Mouse (Mus musculus) midbrain, embryonic 10.5 days (tissue): ENCODE data around the gene Eef2. TPM values are rescaled to one million over a fixed set of nuclear protein-coding genes. Genes with fewer than 3 reads are reported as not detected.
"Not testable (repeated sequence)": the region's sequence is repeated elsewhere in the genome, so short reads cannot be mapped to it uniquely, and the experiment has no call there.

Source experiments
- DNase-seq: peaks from one replicate; pipeline ENCODE4 v3.0.0-alpha.2; 2017; ENCODE audit warnings: low spot score
- H3K27ac ChIP-seq: fragments of 300-500 bp; sonication (generic); replicated peaks from 2 replicates; pipeline ENCODE4 v1.5.1; 2016; ENCODE audit warnings: mild to moderate bottlenecking
- H3K27me3 ChIP-seq: fragments of 300-500 bp; sonication (generic); 2 replicates; pipeline ENCODE4 v1.6.1; 2016; ENCODE audit warnings: low read depth, mild to moderate bottlenecking; ENCODE audit not compliant: poor library complexity, severe bottlenecking
- H3K36me3 ChIP-seq: fragments of 300-500 bp; sonication (generic); 2 replicates; pipeline ENCODE4 v1.6.1; 2016; ENCODE audit warnings: mild to moderate bottlenecking, moderate library complexity
- H3K4me1 ChIP-seq: fragments of 300-500 bp; sonication (generic); 2 replicates; pipeline ENCODE4 v1.6.1; 2016
- H3K4me3 ChIP-seq: fragments of 300-500 bp; sonication (generic); 2 replicates; pipeline ENCODE4 v1.5.1; 2016; ENCODE audit warnings: mild to moderate bottlenecking, moderate library complexity
- H3K9me3 ChIP-seq: fragments of 300-500 bp; sonication (generic); replicated peaks from 2 replicates; pipeline ENCODE4 v1.6.1; 2016; ENCODE audit warnings: mild to moderate bottlenecking
- WGBS: fragments of 180-500 bp; shearing (Covaris S2); methylation state at CpG from one replicate; pipeline ENCODE4 v1.1.7; 2016; 5-methylcytosine and 5-hydroxymethylcytosine counted together
- polyA plus RNA-seq: library from polyadenylated mRNA; unstranded; fragments of >200 nt; fragmentation: Nextera tagmentation; extraction: Ambion mirVana; gene quantifications from 2 replicates; pipeline ENCODE4 v1.2.1, GENCODE M21; 2016

Gene Eef2
- polyA plus RNA-seq, 1 experiment from 2014 or later, result 571 TPM

DNA sequence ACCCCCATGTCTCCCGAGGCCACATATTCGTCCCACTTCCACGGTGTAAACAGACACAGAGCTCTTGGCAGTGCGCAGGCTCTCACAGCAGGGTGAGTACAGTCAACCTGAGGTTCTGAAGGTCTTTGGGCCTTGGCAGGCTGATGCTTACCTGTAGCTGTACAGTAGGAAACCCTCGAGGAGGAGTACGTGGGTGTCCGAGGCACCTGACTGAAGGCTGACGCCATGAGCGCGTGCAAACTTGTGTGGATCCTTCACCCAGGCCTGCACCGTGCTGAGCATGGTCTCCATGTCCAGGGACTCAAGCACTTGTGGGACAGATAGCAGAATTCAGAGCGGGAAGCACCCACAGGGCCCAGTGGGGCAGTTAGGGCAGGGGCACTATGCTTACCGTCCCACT, 23.7 kb downstream of the Eef2 start:
- Histone ChIP-seq H3K27ac (no peak overlapping the region), H3K9me3 (no peaks in the 10 kb centered on the region), H3K36me3 (no peaks in the 10 kb centered on the region), H3K4me3 (no peak overlapping the region), H3K4me1 (peaks cover 4% of the 10 kb centered on the region; the same call in 1 of the 2 replicates), H3K27me3 (peaks cover 44% of the 10 kb centered on the region)
- DNase-seq, result no peak
- WGBS, result 87% methylated on average over 13 of the region's 13 CpGs

- Histone ChIP-seq H3K4me1 (peaks cover 4% of the 10 kb centered on the region; the same call in 1 of the 2 replicates), H3K4me3 (no peak overlapping the region), H3K36me3 (no peaks in the 10 kb centered on the region), H3K9me3 (no peaks in the 10 kb centered on the region), H3K27me3 (peaks cover 38% of the 10 kb centered on the region), H3K27ac (no peak overlapping the region)
- 81% methylated on average over 20 of the region's 20 CpGs for WGBS
- no peak for DNase-seq
Measured at GRCm38 (mm10) chr10:81200605-81201287, 24.3 kb downstream of the Eef2 start.

GRCm38 (mm10) chr10:81201807-81202758, 25.7 kb downstream of the Eef2 start, which contains the start of gene Nmrk2:
Gene Nmrk2 (minus strand): TSS chr10:81202051.
- Histone ChIP-seq H3K4me3 (no peak within 1 kb of the TSS), H3K27me3 (peaks cover 25% of the 10 kb centered on the region), H3K4me1 (peaks cover 4% of the 10 kb centered on the region; the same call in 1 of the 2 replicates), H3K36me3 (peaks cover 3% of the 10 kb centered on the region; the same call in 1 of the 2 replicates), H3K27ac (0 out of 2 replicates have a peak within 1 kb of the TSS, but pooled peaks have one; percentile 13), H3K9me3 (no peaks in the 10 kb centered on the region)
- 65% methylated on average over 13 of the region's 13 CpGs for WGBS
- DNase-seq, result no peak

DNA sequence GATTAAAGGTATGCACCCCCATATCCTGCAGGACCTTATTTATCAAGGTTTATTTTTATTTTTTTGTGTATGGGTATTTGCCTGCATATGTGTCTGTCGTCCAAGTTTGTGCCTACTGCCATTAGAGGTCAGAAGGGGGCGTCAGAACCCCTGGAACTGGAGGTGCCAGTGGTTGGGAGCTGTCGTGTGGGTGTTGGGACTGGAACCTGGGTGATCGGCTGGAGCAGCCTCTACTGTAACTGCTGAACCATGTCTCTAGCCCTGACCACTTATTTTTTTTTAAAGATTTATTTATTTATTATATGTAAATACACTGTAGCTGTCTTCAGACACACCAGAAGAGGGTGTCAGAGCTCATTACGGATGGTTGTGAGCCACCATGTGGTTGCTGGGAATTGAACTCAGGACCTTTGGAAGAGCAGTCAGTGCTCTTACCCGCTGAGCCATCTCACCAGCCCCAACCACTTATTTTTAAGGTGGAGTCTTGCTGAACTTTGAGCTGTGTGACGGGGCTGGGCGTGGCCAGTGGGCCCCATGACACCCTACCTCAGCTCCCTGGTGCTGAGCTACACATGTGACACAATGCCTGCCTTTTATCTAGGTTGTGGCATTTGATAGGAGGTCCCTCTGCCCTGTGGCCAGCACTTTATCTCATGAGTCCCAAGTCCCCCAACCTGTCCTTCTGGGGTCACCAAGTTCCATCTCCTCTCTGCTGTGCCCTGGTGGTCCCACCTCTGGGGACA, 26.7 kb downstream of the Eef2 start:
- Histone ChIP-seq H3K4me1 (peaks cover 4% of the 10 kb centered on the region; the same call in 1 of the 2 replicates), H3K27ac (no peak overlapping the region), H3K36me3 (peaks cover 5% of the 10 kb centered on the region; the same call in 1 of the 2 replicates), H3K9me3 (no peaks in the 10 kb centered on the region), H3K4me3 (no peak overlapping the region), H3K27me3 (peaks cover 18% of the 10 kb centered on the region; the same call in 1 of the 2 replicates)
- WGBS, result 74% methylated on average over 8 of the region's 8 CpGs
- DNase-seq, result no peak

- Histone ChIP-seq H3K4me3 (no peak overlapping the region), H3K4me1 (peaks cover 4% of the 10 kb centered on the region; the same call in 1 of the 2 replicates), H3K27me3 (peaks cover 13% of the 10 kb centered on the region), H3K9me3 (no peaks in the 10 kb centered on the region), H3K27ac (no peak overlapping the region), H3K36me3 (peaks cover 9% of the 10 kb centered on the region; the same call in 1 of the 2 replicates)
- WGBS, result 72% methylated on average over 4 of the region's 4 CpGs
- no peak for DNase-seq
Measured at GRCm38 (mm10) chr10:81204137-81204536, 27.7 kb downstream of the Eef2 start.

DNA sequence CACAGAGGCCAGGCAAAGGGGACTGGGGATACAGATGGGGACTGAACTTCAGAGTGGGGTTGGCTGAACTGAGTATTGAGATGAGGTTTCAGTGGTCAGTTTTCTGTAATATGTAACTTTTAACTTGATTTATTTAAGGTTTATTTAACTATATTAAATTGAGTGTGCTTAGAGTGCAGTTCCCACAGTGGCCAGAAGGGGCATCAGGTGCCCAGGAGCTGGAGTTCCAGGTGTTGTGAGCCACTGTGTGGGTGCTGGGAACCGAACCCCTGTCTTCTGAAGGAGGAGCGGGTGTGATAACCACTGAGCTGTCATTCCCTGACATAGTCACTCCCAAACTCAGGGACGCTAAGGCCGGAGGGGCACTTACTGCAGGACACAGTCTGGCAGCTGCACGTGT, 33.7 kb downstream of the Eef2 start:
- Histone ChIP-seq H3K4me1 (no peaks in the 10 kb centered on the region), H3K27ac (no peak overlapping the region), H3K4me3 (no peak overlapping the region), H3K9me3 (peaks cover 10% of the 10 kb centered on the region; the same call in 1 of the 2 replicates), H3K36me3 (peaks cover 65% of the 10 kb centered on the region), H3K27me3 (no peaks in the 10 kb centered on the region; the same call in 1 of the 2 replicates)
- WGBS, result 92% methylated on average over 5 of the region's 5 CpGs
- DNase-seq, result no peak

DNA sequence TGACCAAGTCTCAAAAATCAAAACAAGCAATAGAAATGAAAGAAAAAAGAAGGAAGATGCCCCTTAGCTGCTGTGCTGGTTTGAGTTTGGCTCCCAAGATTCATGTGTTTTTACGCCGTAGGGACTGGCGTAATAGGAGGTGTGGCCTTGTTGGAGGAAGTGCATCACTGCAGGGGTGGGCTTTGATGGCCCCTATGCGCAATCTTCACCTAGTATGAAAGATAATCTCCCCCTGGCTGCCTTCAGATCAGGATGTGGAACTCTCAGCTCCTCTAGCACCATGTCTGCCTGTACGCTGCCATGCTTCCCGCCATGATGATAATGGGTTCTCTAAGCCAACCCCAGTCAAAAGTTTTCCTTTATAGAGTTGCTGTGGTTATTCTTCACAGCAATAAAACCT, 39.8 kb downstream of the Eef2 start:
- Histone ChIP-seq H3K27ac (no peak overlapping the region), H3K36me3 (peaks cover 43% of the 10 kb centered on the region), H3K4me3 (no peak overlapping the region), H3K9me3 (no peaks in the 10 kb centered on the region; the same call in 1 of the 2 replicates), H3K27me3 (no peaks in the 10 kb centered on the region), H3K4me1 (no peaks in the 10 kb centered on the region)
- WGBS, result 94% methylated on average over 6 of the region's 6 CpGs
- DNase-seq, result no peak

GRCm38 (mm10) chr10:81216810-81217209, 40.4 kb downstream of the Eef2 start:
- H3K27ac ChIP-seq, result no peak overlapping the region
- peaks cover 44% of the 10 kb centered on the region for H3K36me3 ChIP-seq
- H3K27me3 ChIP-seq, result no peaks in the 10 kb centered on the region
- H3K4me1 ChIP-seq, result no peaks in the 10 kb centered on the region
- H3K4me3 ChIP-seq, result no peak overlapping the region
- H3K9me3 ChIP-seq, result no peaks in the 10 kb centered on the region; the same call in 1 of the 2 replicates
- WGBS, result 88% methylated on average over 6 of the region's 6 CpGs
- DNase-seq, result no peak

DNA sequence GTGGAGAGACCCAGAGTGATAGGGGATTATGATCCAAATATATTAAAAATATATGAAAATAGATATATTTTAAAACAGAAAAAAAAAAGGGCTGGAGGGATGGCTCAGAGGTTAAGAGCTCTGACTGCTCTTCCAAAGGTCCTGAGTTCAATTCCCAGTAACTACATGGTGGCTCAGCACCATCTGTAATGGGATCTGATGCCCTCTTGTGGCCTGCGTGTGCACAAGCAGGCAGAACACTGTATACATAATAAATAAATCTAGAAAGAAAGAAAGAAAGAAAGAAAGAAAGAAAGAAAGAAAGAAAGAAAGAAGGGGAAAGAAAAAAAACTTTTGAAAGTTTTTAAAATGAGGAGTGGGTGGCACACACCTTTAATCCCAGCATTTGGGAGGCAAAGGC, 40.8 kb downstream of the Eef2 start:
- not testable (repeated sequence) for DNase-seq, H3K9me3 ChIP-seq, H3K27me3 ChIP-seq, H3K4me1 ChIP-seq, H3K27ac ChIP-seq, H3K4me3 ChIP-seq
- peaks cover 42% of the 10 kb centered on the region for H3K36me3 ChIP-seq
- WGBS, result 24% methylated on average over 1 of the region's 1 CpGs

DNA sequence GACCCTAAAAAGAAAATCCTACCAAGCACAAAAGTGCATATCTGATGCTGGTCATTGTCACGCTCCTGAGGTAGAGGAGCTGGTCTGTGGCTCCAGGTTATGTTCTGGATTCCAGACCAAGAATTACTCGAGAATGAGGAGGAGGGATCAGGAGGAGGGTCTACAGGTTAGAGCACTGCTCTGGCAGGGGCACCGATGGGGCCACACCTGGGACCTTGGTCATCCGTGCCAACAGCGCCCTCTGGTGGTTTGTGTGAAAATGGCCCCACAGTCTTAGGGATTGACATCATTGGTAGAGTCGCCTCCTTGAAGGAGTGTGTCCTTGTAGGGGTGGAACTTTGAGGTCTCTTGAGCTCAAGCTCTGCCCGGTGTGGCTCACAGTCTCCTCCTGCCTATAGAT, 41.5 kb downstream of the Eef2 start:
- Histone ChIP-seq H3K27me3 (no peaks in the 10 kb centered on the region), H3K36me3 (peaks cover 35% of the 10 kb centered on the region), H3K27ac (no peak overlapping the region), H3K4me1 (no peaks in the 10 kb centered on the region), H3K4me3 (no peak overlapping the region), H3K9me3 (no peaks in the 10 kb centered on the region)
- WGBS, result 44% methylated on average over 7 of the region's 7 CpGs
- peak; percentile 47 for DNase-seq

DNA sequence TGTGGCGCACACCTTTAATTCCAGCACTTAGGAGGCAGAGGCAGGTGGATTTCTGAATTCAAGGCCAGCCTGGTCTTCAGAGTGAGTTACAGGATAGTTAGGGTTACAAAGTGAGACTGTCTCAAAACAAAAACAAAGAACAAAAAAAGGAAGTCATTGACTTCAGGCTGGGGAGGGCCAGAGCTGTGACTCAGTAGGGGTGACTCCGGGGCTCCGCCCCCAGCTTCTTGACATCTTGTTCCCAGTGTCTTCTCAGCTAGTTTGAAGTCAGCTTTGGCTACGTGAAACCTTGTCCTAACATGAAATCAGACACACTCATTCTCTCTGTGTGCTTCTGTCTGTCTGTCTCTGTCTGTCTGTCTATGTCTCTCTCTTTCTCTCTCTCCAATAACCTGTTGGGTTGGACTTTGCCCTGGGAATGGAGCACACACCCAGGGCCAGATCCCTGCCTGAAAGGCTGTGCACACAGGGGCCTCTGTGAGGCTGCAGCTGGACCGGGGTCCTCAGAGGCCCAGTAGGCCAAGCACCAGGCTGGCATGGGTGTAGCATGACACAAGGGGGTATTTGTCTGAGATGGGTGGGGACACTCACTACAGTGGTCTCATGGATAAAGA, 45.1 kb downstream of the Eef2 start:
- H3K4me1 ChIP-seq, result no peaks in the 10 kb centered on the region
- WGBS, result 90% methylated on average over 5 of the region's 5 CpGs
- H3K9me3 ChIP-seq, result no peaks in the 10 kb centered on the region
- H3K27me3 ChIP-seq, result no peaks in the 10 kb centered on the region
- no peak overlapping the region for H3K27ac ChIP-seq
- DNase-seq, result no peak
- H3K36me3 ChIP-seq, result peaks cover 22% of the 10 kb centered on the region; the same call in 1 of the 2 replicates
- H3K4me3 ChIP-seq, result no peak overlapping the region

DNA sequence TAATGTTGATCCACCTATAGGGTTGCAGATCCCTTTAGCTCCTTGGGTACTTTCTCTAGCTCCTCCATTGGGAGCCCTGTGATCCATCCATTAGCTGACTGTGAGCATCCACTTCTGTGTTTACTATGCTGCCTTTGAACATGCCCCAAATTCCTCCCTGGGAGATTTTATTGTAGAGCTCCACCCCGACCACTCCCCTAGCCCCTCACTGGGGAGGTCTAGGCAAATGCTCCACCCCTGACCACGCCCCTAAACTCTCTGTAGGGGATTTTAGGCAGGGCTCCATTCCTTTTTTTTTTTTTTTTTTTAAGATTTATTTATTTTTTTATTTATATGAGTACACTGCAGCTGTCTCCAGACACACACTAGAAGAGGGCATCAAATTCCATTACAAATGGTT, 47.3 kb downstream of the Eef2 start:
- H3K36me3 ChIP-seq, result peaks cover 14% of the 10 kb centered on the region; the same call in 1 of the 2 replicates
- 79% methylated on average over 2 of the region's 2 CpGs for whole genome bisulfite sequencing
- H3K9me3 ChIP-seq, H3K27ac ChIP-seq, H3K4me3 ChIP-seq, H3K27me3 ChIP-seq, H3K4me1 ChIP-seq, DNase-seq: not testable (repeated sequence)
